Mouse (Mus musculus) heart, adult 2 months (tissue): ENCODE measurements at regions not wholly inside any gene's neighbourhood (a gene's known extent, or its start where the extent isn't known, plus 50 kb on each side); places are given as distances from the start of the nearest gene placed in this dataset.

ENCODE experiments used
- DNase-seq, 2 experiments: peaks; one replicate each; pipeline ENCODE4 v3.0.0; 2021
- H3K27ac ChIP-seq: fragments of 200-600 bp; 2 replicates; pipeline ENCODE4 v1.8.1; 2022
- H3K27me3 ChIP-seq: fragments of 200-500 bp; 2 replicates; pipeline ENCODE4 v1.6.1; 2012; ENCODE audit warnings: mild to moderate bottlenecking, low read length, inconsistent platforms, mixed read lengths; ENCODE audit not compliant: control insufficient read depth, insufficient read depth
- H3K36me3 ChIP-seq: fragments of 200-500 bp; 2 replicates; pipeline ENCODE4 v1.6.1; 2012; ENCODE audit warnings: low read length, inconsistent platforms; ENCODE audit not compliant: control insufficient read depth, insufficient read depth
- H3K4me1 ChIP-seq: fragments of 200-500 bp; 2 replicates; pipeline ENCODE4 v1.6.1; 2011; ENCODE audit warnings: low read length; ENCODE audit not compliant: control insufficient read depth, insufficient read depth
- H3K4me3 ChIP-seq: fragments of 200-600 bp; 2 replicates; pipeline ENCODE4 v1.8.1; 2022
- H3K79me2 ChIP-seq: fragments of 200-500 bp; replicated peaks from 2 replicates; pipeline ENCODE4 v1.6.1; 2012; ENCODE audit warnings: mild to moderate bottlenecking, inconsistent platforms, low read length, moderate library complexity, mixed read lengths; ENCODE audit not compliant: control insufficient read depth, insufficient read depth
- H3K9ac ChIP-seq: fragments of 200-500 bp; 2 replicates; pipeline ENCODE4 v1.6.1; 2012; ENCODE audit warnings: low read depth, mild to moderate bottlenecking, control low read depth, inconsistent platforms, low read length, mixed read lengths
- CTCF ChIP-seq: fragments of 200-600 bp; IDR thresholded peaks from 2 replicates; pipeline ENCODE4 v1.8.1; 2022; ENCODE audit warnings: antibody characterized with exemption, mild to moderate bottlenecking, moderate library complexity
- EP300 ChIP-seq: fragments of 200-500 bp; IDR thresholded peaks from 2 replicates; pipeline ENCODE4 v1.6.1; 2011; ENCODE audit warnings: low read depth, low read length, control low read depth; ENCODE audit not compliant: insufficient read depth
- POLR2A ChIP-seq: fragments of 200-500 bp; IDR thresholded peaks from 2 replicates; pipeline ENCODE4 v1.6.1; 2011; ENCODE audit warnings: mild to moderate bottlenecking, low read depth, low read length, control low read depth; ENCODE audit not compliant: insufficient read depth
- WGBS: fragments of 180-500 bp; shearing (Covaris S2); methylation state at CpG from one replicate; pipeline ENCODE4 v1.1.7; 2018; 5-methylcytosine and 5-hydroxymethylcytosine counted together
- intact Hi-C: fragments of 180-260 bp; cut with DNase I; formaldehyde crosslinking; loops from one replicate; pipeline ENCODE4 v1.15.1; 2025

- Histone ChIP-seq H3K4me3 (no peak overlapping the region), H3K9ac (no peak overlapping the region), H3K27ac (no peak overlapping the region), H3K27me3 (no peaks in the 10 kb centered on the region), H3K4me1 (no peaks in the 10 kb centered on the region), H3K36me3 (no peaks in the 10 kb centered on the region), H3K79me2 (no peaks in the 10 kb centered on the region)
- DNase-seq: no peak
- intact Hi-C loops: no loop called here
- WGBS: 86% methylated on average over 13 of the region's 13 CpGs
- TF ChIP-seq CTCF (no peak), POLR2A (no peak), EP300 (no peak)
Measured at GRCm38 (mm10) chr3:131917734-131918534, 167.2 kb upstream of the Dkk2 start.

- H3K4me1 ChIP-seq: no peaks in the 10 kb centered on the region
- 67% methylated on average over 12 of the region's 12 CpGs for WGBS
- no peak overlapping the region for H3K9ac ChIP-seq
- intact Hi-C loops: no loop called here
- TF ChIP-seq POLR2A: no peak
- no peak for TF ChIP-seq CTCF
- TF ChIP-seq EP300: no peak
- no peak overlapping the region for H3K27ac ChIP-seq
- H3K4me3 ChIP-seq: no peak overlapping the region
- no peaks in the 10 kb centered on the region for H3K79me2 ChIP-seq
- H3K27me3 ChIP-seq: no peaks in the 10 kb centered on the region
- no peaks in the 10 kb centered on the region for H3K36me3 ChIP-seq
- no peak for DNase-seq
Measured at GRCm38 (mm10) chr3:131919476-131919875, 165.6 kb upstream of the Dkk2 start.

- no peak for DNase-seq
- no peaks in the 10 kb centered on the region for H3K27me3 ChIP-seq
- TF ChIP-seq CTCF: peak; percentile 26; the same call in 1 of the 2 replicates
- no peak for TF ChIP-seq EP300
- TF ChIP-seq POLR2A: no peak
- intact Hi-C loops: no loop called here
- H3K4me1 ChIP-seq: no peaks in the 10 kb centered on the region
- H3K79me2 ChIP-seq: no peaks in the 10 kb centered on the region
- 81% methylated on average over 6 of the region's 6 CpGs for WGBS
- H3K9ac ChIP-seq: no peak overlapping the region
- H3K36me3 ChIP-seq: no peaks in the 10 kb centered on the region
- H3K4me3 ChIP-seq: no peak overlapping the region
- no peak overlapping the region for H3K27ac ChIP-seq
Measured at GRCm38 (mm10) chr3:131921161-131921560, 163.9 kb upstream of the Dkk2 start.

- Histone ChIP-seq H3K27ac (no peak overlapping the region), H3K9ac (no peak overlapping the region), H3K4me1 (no peaks in the 10 kb centered on the region), H3K36me3 (no peaks in the 10 kb centered on the region), H3K27me3 (no peaks in the 10 kb centered on the region), H3K4me3 (no peak overlapping the region), H3K79me2 (no peaks in the 10 kb centered on the region)
- DNase-seq: no peak
- TF ChIP-seq EP300: no peak
- no peak for TF ChIP-seq POLR2A
- TF ChIP-seq CTCF: no peak
- intact Hi-C loops: no loop called here
- 41% methylated on average over 1 of the region's 1 CpGs for WGBS
Measured at GRCm38 (mm10) chr3:131922733-131923132, 162.4 kb upstream of the Dkk2 start.

- intact Hi-C loops: no loop called here
- Histone ChIP-seq H3K4me3 (no peak overlapping the region), H3K9ac (no peak overlapping the region), H3K27ac (no peak overlapping the region), H3K36me3 (no peaks in the 10 kb centered on the region), H3K4me1 (no peaks in the 10 kb centered on the region), H3K27me3 (no peaks in the 10 kb centered on the region), H3K79me2 (no peaks in the 10 kb centered on the region)
- 84% methylated on average over 7 of the region's 7 CpGs for WGBS
- TF ChIP-seq EP300 (no peak), POLR2A (no peak), CTCF (no peak)
- no peak for DNase-seq
Measured at GRCm38 (mm10) chr3:131940896-131941295, 144.2 kb upstream of the Dkk2 start.

GRCm38 (mm10) chr3:131941961-131942753 lies 142.9 kb upstream of the Dkk2 start:
- no peak overlapping the region for H3K9ac ChIP-seq
- no peak overlapping the region for H3K27ac ChIP-seq
- no peak overlapping the region for H3K4me3 ChIP-seq
- DNase-seq: no peak
- H3K27me3 ChIP-seq: no peaks in the 10 kb centered on the region
- no peaks in the 10 kb centered on the region for H3K79me2 ChIP-seq
- intact Hi-C loops: no loop called here
- TF ChIP-seq POLR2A (no peak), EP300 (no peak), CTCF (no peak)
- WGBS: 62% methylated on average over 24 of the region's 24 CpGs
- H3K36me3 ChIP-seq: no peaks in the 10 kb centered on the region
- H3K4me1 ChIP-seq: no peaks in the 10 kb centered on the region
